11 mouse cellular contexts compared by ENCODE assay signal in the genomic region with DNA sequence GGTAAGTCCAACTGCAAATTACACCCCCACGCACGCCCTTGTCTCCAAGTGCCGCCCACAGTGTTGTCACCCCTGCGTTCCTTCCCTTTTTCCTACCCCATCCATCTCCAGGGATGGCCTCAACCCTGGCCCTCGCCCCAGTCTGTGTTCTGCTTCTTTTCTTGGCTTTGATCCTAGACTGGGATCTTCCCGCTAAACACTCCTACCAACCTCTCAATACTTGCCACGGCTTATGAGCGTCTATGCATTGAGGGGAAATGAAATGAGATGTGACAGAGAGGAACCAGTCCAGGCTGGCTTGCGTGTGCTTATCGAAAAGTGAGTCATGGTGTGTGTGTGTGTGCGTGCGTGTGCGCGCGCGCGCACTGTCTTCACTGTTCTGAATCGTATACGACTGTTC.
A peak's percentile ranks its signal among the peaks of the same experiment; 100 is the strongest.
DNase-seq lines count a peak whose midpoint lies in the region; ATAC-seq and TF ChIP-seq lines count a peak whose summit lies in the region.
"Had no signal": no experiment of that assay in that cellular context is flagged by ENCODE, and none has a peak within 500 bp of the region (broad histone marks: within the 10 kb centered on the region; RNA-seq: fewer than 3 reads in every experiment).

No protein-coding gene starts in this region.

- H3K27me3 ChIP-seq in kidney, embryonic 15.5 days: no peaks in the 10 kb centered on the region
- no peaks in the 10 kb centered on the region for H3K27me3 ChIP-seq in kidney, adult 2 months (replicated peaks; ENCODE audit: control insufficient read depth, insufficient read depth, low read length)
- no peaks in the 10 kb centered on the region for H3K27me3 ChIP-seq in lung, embryonic 16.5 days (ENCODE audit: control insufficient read depth, insufficient read depth, low read depth, low read length)
- H3K27me3 ChIP-seq: neural tube, embryonic 12.5 days had no signal

- ATAC-seq in kidney, embryonic 15.5 days (replicated peaks; ENCODE audit: low FRiP score): 0 out of 2 replicates have a peak, but pooled peaks have one; percentile 18
- peak; percentile 94 for ATAC-seq in lung, embryonic 16.5 days (ENCODE audit: low read depth)
- ATAC-seq in monocyte, adult 5-6 weeks (replicated peaks; ENCODE audit: insufficient number of reproducible peaks, low FRiP score, low TSS enrichment, poor library complexity, severe bottlenecking): no peak

- no peak overlapping the region for H3K4me3 ChIP-seq in kidney, embryonic 15.5 days (replicated peaks)
- no peak overlapping the region for H3K4me3 ChIP-seq in kidney, adult 2 months (ENCODE audit: insufficient read depth, low read depth, low read length)
- no peak overlapping the region for H3K4me3 ChIP-seq in lung, embryonic 16.5 days (ENCODE audit: low read length)
- H3K4me3 ChIP-seq: neural tube, embryonic 12.5 days had no signal

- DNase-seq in cerebellum, postnatal 10 days: peak; percentile 48 to 54
- no peak for DNase-seq in cerebellum, adult 9-11 months
- no peak for DNase-seq in kidney, adult 2 months
- peak; percentile 35 for DNase-seq in NIH3T3 (ENCODE audit: low read depth)
- no peak for DNase-seq in left cerebral cortex, postnatal 10 days (ENCODE audit: extremely low spot score in 1 of 2, low spot score in 2 of 2)
- DNase-seq: thymus, postnatal 36 days had no signal

- H3K4me2 ChIP-seq in kidney, embryonic 15.5 days: no peak overlapping the region
- H3K4me2 ChIP-seq in lung, embryonic 16.5 days (ENCODE audit: low read depth, low read length): no peak overlapping the region
- H3K4me2 ChIP-seq: neural tube, embryonic 12.5 days had no signal

- H3K4me1 ChIP-seq in kidney, embryonic 15.5 days: peaks cover 15% of the 10 kb centered on the region; the same call in 1 of the 2 replicates
- H3K4me1 ChIP-seq in kidney, adult 2 months (ENCODE audit: control insufficient read depth, insufficient read depth, low read length): no peaks in the 10 kb centered on the region
- peaks cover 5% of the 10 kb centered on the region; the same call in 1 of the 2 replicates for H3K4me1 ChIP-seq in lung, embryonic 16.5 days (replicated peaks; ENCODE audit: control insufficient read depth, insufficient read depth, low read length)
- H3K4me1 ChIP-seq: neural tube, embryonic 12.5 days had no signal

- 73% methylated on average over 19 of the region's 19 CpGs for WGBS in kidney, embryonic 15.5 days
- 78% methylated on average over 19 of the region's 19 CpGs for WGBS in kidney, adult 2 months
- 58% methylated on average over 19 of the region's 19 CpGs for whole genome bisulfite sequencing in lung, embryonic 16.5 days

- intact Hi-C loops in left cerebral cortex, postnatal 10 days (cut with DNase I): no loop called here

- no peak for TF ChIP-seq CTCF in kidney, adult 2 months (conservative IDR thresholded peaks at IDR 0.05; ENCODE audit: insufficient read depth, insufficient read length, low read depth, low read length)

- H3K9me3 ChIP-seq in kidney, embryonic 15.5 days (replicated peaks): peaks cover 6% of the 10 kb centered on the region; the same call in 1 of the 2 replicates
- H3K9me3 ChIP-seq in lung, embryonic 16.5 days (ENCODE audit: control insufficient read depth, low read length): peaks cover 4% of the 10 kb centered on the region
- H3K9me3 ChIP-seq: neural tube, embryonic 12.5 days had no signal

- no peak for TF ChIP-seq POLR2A in kidney, adult 2 months (IDR thresholded peaks at IDR 0.05; ENCODE audit: low read depth, low read length)

- no peak overlapping the region for H3K9ac ChIP-seq in kidney, embryonic 15.5 days
- no peak overlapping the region for H3K9ac ChIP-seq in lung, embryonic 16.5 days (ENCODE audit: low read length)
- H3K9ac ChIP-seq: liver, embryonic 14.5 days; neural tube, embryonic 12.5 days had no signal

- no peak overlapping the region for H3K27ac ChIP-seq in kidney, embryonic 15.5 days
- no peak overlapping the region for H3K27ac ChIP-seq in kidney, adult 2 months (ENCODE audit: insufficient read depth, low read depth, low read length)
- H3K27ac ChIP-seq in lung, embryonic 16.5 days (ENCODE audit: low read length): peak overlapping the region; percentile 59
- H3K27ac ChIP-seq: liver, embryonic 14.5 days; neural tube, embryonic 12.5 days had no signal

- no peaks in the 10 kb centered on the region for H3K36me3 ChIP-seq in kidney, embryonic 15.5 days
- no peaks in the 10 kb centered on the region for H3K36me3 ChIP-seq in kidney, adult 2 months (ENCODE audit: control insufficient read depth, insufficient read depth, low read length)
- no peaks in the 10 kb centered on the region for H3K36me3 ChIP-seq in lung, embryonic 16.5 days (ENCODE audit: control insufficient read depth, insufficient read depth, low read length)
- H3K36me3 ChIP-seq: neural tube, embryonic 12.5 days had no signal

Comparison
In these comparisons a context has a peak if more than half of its experiments do, and no peak if none do; other contexts are left out.
1. DNase-seq: peak in cerebellum, postnatal 10 days (2 of 2) and NIH3T3 (single experiment); none in cerebellum, adult 9-11 months (single experiment), kidney, adult 2 months (single experiment) and left cerebral cortex, postnatal 10 days (0 of 2).